Mouse (Mus musculus) ES-Bruce4 (cell line): ENCODE measurements around the gene Ttf2.

Experiments used
- CTCF ChIP-seq: IDR thresholded peaks from one replicate; pipeline ENCODE4 v1.8.1; 2011; ENCODE audit warnings: low read depth, low read length
- EP300 ChIP-seq: IDR thresholded peaks from 2 replicates; pipeline ENCODE4 v1.6.1; 2011; ENCODE audit warnings: low read depth, low read length; ENCODE audit not compliant: insufficient read depth
- POLR2A ChIP-seq: IDR thresholded peaks from one replicate; pipeline ENCODE4 v1.8.1; 2011; ENCODE audit warnings: low read length; ENCODE audit not compliant: insufficient read depth

DNA sequence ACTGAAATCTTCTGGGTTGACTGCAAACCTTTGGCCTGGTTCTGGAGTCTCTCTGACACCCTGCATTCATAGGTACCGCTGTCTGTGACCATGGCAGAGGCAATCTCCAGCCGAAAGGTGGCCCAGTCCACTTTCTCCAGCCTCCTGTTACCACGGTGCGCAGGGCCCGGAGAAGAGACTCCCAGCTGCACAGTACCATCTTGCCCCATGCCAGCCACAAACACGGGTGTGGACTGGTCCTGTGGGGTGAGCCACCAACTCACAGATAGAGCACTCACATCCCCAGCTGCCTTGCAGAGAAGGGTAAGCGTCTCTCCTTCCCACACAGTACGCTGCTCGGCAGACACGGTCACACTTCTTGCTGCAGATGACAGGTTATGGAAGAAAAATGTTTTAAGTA is 43.5 kb upstream of the Ttf2 start:
- TF ChIP-seq EP300 (no peak), POLR2A (no peak), CTCF (no peak)
